Mouse (Mus musculus) adrenal gland, postnatal 0 days (tissue): ENCODE data around the gene Ubp1. TPM values are rescaled to one million over a fixed set of nuclear protein-coding genes. Genes with fewer than 3 reads are reported as not detected.

Experiments
- polyA plus RNA-seq: library from polyadenylated mRNA; unstranded; fragments of >200 nt; fragmentation: Nextera tagmentation; extraction: Ambion mirVana; gene quantifications from 2 replicates; pipeline ENCODE4 v1.2.1, GENCODE M21; 2015

Ubp1 gene
- polyA plus RNA-seq, result 13.8 and 20.8 TPM in 2 replicates

DNA sequence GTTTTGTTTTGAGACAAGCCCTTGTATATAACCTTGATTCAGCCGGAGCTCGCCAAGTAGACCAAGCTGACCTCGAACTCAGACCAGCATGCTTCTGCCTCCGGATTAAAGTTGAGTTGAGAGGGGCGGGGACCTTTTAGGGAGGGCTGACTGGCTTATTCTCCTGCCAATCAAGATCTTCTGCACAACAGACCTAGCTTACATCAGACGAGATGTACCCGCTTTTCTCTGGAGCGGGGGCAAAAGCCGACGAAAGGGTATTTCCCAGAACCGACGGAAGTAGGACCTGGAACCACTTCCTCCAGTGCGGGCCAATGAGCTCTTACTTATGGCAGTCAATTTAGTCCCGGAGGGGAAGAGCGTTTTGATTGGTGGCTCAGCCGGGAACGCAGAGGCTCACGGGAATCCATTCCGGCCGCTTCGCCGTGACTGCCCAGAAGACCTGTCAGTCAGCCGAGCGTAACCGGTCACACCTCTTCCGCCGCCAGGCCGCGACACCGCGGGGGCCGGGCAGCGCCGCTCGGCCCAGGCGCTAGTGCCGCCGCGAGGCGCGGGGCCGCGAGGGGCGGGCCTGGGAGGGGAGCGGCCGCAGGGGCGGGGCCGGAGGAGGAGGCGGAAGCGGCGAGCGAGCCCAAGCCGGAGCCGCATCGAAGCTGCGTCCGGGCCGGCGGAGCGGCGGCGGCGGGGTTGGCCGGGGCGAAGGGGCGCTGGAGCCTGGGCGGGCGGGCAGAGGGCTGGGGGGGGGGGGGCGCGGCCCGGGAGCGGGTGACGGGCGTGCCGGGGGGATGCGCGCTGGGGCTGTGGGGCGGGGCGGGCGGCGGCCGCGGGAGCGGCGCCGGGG, at the start of gene Ubp1:
Gene Ubp1 (plus strand): TSS at position 401 of the 841 bp plus-strand sequence.

Other genes starting within 250 kb of the Ubp1 start
- gene Pdcd6ip, start 222.7 kb upstream of the Ubp1 start, polyA plus RNA-seq, result 46.7 and 70.5 TPM in 2 replicates
- gene Clasp2, start 189.5 kb upstream of the Ubp1 start, polyA plus RNA-seq, result 30.5 and 36.0 TPM in 2 replicates
- 4.1 and 6.5 TPM in 2 replicates for gene Fbxl2, start 115.3 kb downstream of the Ubp1 start, polyA plus RNA-seq
- gene Susd5, start 126.2 kb downstream of the Ubp1 start, polyA plus RNA-seq, result 0.14 and 1.1 TPM in 2 replicates